Mouse (Mus musculus): Measurements from ENCODE around the gene Dennd5a. TPM values are rescaled to one million over a fixed set of nuclear protein-coding genes. Genes with fewer than 3 reads are reported as not detected.
"Not testable (repeated sequence)": the region's sequence is repeated elsewhere in the genome, so short reads cannot be mapped to it uniquely, and the experiment has no call there.

The Dennd5a gene
- total RNA-seq (2021): 100 to 1,000 TPM; 183 to 190 TPM

DNA sequence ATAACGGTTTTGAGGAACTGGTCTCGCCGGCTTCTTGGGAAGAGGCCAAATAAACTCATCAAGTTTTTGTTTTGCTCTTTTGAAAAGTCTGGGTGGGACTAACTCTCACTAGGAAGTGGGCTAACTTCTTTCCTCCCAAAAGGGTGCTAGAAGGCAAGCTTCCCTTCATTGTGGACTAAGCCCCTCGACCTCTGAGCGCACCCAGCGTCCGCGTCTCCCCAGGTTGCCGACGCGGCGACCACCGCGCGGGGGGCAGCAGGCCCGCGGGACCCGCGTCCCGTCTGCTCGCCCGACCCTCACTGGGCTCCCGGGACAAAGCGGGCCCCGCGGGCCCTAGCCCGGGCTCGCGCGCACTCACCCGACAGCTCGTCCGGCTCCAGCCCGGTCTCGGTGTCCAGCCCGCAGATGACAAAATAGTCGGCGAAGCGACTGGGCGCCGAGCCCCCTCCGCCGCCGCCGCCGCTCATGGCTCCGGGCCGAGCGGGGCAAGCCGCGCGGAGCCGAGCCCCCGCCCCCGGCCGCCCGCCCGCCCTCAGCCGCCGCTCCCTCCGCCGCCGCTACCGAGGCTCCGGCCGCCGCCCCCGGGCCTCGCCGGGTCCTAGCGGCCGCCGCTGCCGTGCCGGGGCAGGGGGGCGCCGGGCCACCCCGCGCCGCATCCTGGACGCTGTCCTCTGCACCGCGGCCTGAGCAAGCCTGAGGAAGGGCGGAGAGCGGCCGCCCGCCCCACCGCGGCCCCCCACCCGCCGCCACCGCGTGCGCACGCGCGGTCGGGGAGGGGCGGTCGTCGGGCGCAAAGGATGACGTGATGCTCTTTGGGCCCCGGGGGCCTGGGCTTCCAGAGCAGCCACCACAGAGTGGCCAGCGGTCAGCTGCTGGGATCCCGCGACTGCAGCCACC is at the start of gene Dennd5a:
TSS of gene Dennd5a (minus strand) at position 755 of the 897 bp plus-strand sequence.
- intact Hi-C loops (cut with DNase I): no loop called here

DNA sequence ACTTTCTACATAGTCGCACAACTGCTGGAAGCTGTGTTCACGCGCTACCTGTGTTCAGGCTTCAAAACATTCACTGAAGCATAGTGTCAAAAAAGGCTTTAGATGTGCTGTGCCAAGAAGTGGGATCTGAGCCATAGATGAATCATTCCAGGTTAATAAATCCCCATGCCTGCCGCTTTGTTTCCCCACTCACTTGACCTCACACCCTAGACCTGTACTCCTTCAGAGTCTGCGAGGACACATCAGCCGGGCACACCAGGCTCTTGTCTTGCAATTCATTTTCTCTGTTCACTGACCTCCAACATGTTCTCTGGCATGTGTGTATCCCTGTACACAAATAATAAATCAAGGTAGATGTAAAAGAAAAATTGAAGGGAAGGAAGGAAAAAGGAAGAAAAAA is 48.8 kb upstream of the Dennd5a start:
- no peak for DNase-seq
- intact Hi-C loops (cut with DNase I): no loop called here

More for the DNA sequence above, at the start of gene Dennd5a:
- DNase-seq: peak; percentile 88 to 89

DNA sequence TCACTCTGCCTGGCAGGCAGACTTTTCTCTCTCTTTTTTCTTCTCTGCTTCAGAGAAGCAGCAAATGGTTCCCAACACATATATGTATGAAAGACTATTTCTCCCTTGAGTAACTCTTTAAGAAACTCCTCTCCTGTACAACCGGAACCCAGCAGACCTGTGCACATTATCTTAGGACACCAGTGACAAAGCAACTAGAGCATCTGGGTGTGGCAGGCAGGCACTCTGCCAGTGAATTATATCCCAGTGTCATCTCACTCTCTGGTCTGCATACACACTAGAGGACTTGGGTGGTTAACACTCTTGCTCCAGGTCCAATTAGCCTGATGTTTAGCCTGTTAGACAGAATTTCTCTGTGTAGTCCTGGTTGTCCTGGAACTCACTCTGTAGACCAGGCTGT is 48.2 kb upstream of the Dennd5a start:
- DNase-seq: no peak
- intact Hi-C loops (cut with DNase I): no loop called here

GRCm38 (mm10) chr7:110006471-110007195 is 46.4 kb upstream of the Dennd5a start:
- DNase-seq: no peak
- intact Hi-C loops (cut with DNase I): no loop called here

DNA sequence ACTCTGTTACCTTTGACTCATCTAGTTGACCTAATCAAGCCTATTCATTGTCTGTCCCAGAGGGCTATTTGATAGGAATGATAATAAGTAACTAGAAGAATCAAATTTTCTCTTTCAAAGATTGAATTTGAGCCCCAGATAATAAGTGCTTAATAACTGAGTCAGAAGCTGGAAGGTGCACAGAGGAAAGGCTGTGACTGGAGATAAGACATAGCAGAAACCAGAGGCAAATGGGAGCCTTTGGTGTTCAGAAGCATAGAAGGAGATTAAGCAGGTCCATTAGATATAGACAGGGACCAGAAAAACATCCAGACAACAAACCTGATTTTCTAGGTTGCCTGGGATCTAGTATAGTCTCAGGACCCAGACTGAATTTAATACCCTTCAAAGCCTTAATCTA is 45.7 kb upstream of the Dennd5a start:
- intact Hi-C loops (cut with DNase I): no loop called here
- no peak for DNase-seq

DNA sequence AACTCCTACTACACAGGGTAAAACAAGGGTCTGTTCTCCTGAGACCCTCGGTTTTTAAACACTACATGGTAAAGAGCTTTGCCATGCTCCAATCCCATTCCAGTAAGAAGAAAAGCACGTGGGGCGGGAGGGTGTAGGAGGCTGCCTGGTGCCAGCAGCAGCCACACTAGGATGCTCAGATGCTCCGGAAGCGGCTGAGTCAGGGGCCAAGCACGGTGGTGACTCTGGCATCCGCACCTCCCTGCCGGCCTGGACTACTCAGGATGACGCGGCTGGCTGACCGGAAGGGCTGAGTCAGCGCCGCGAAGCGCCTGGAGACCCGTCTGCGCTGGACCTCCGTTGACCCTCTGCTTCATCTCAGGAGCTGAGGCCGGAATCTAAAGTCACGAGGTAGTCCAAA is 42.7 kb upstream of the Dennd5a start:
- intact Hi-C loops (cut with DNase I): no loop called here

DNA sequence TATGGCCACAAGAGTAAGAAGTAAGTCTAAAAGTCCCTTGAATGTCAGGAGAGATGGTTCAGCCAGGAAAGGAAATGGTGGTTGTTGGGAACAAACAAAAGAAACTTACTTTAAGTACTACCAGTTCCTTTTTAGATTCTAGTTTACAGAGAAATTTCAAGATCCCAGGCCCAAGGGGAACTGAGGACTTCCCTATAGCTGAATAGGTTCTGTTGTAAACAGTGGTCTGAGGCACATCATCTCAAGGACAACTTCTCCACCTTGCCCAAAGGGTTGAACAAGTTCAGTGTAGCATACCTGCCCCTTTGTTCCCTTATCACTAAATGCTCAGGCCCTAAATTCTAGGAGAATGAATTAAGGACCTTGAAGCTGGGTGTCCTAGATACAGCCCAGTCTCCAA is 41.8 kb upstream of the Dennd5a start:
- intact Hi-C loops (cut with DNase I): no loop called here
- DNase-seq: no peak

More for the DNA sequence above, 42.7 kb upstream of the Dennd5a start:
- peak; percentile 60 to 66 for DNase-seq

GRCm38 (mm10) chr7:109998388-109998787 is 38.1 kb upstream of the Dennd5a start:
- intact Hi-C loops (cut with DNase I): no loop called here

DNA sequence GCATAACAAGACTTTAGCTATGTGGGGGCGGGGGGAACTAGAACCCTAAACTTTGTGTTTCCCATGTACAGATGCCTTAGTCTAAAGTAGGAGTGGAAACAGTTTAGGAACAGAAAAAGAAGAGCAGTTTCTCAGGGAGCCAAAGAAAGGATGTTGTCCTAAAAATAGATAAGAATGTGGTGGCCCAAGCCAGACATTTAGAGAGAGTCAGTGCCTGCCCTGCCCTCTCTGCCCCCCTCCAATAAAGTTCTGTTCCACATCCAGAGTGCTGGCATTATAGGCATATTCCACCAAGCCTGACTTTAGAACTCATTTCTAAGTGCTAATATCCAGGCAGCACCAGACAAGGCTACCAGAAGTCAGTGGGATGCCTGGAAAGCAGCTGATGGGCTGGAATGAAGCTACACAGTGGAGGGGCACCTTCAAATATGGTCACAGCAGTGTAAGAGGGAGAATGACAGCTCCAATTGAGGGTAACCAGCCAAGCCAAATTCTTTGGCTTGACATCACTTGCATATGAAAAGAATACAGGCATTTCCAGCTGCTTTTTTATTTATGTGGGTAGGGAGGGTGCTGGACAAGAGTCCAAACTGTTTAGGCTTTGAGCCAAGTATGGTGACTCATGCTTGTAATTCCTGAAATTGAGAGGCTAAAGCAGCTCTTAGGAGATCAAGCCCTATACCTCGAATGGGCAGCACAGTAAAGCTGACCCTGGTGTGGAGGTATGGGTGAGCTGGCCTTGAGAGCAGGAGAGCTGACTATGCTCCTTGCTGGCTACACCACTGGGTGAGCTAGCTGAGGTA is 33.1 kb upstream of the Dennd5a start:
- peak; percentile 82 to 84 for DNase-seq
- intact Hi-C loops (cut with DNase I): loop anchor here (2.0 kb wide), 1 partner anchor 25 kb away; the partner anchor contains the start of gene Ipo7

More at GRCm38 (mm10) chr7:109998388-109998787, 38.1 kb upstream of the Dennd5a start:
- DNase-seq: no peak

GRCm38 (mm10) chr7:109991286-109991685 is 31.0 kb upstream of the Dennd5a start:
- intact Hi-C loops (cut with DNase I): no loop called here
- no peak for DNase-seq

DNA sequence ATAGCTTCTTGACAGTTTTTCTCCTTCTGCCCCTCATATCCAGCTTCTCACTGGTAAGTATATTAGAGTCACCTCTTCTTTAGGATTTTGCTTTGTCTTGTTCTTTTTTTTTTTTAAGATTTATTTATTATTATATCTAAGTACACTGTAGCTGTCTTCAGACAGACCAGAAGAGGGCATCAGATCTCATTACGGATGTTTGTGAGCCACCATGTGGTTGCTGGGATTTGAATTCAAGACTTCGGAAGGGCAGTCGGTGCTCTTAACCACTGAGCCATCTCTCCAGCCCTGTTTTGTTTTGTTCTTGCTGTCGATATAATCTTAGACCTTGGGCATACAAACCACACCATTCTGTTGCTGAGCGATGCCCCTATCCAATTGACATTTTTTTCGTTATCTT is 26.5 kb upstream of the Dennd5a start, which contains the start of gene Tmem41b:
TSS of gene Tmem41b (minus strand) at position 155 of the 400 bp plus-strand sequence.
- intact Hi-C loops (cut with DNase I): loop anchor here (5.0 kb wide), 1 partner anchor 76 kb away; the partner anchor contains the start of gene Zfp143
- DNase-seq: peak; percentile 24 to 34

DNA sequence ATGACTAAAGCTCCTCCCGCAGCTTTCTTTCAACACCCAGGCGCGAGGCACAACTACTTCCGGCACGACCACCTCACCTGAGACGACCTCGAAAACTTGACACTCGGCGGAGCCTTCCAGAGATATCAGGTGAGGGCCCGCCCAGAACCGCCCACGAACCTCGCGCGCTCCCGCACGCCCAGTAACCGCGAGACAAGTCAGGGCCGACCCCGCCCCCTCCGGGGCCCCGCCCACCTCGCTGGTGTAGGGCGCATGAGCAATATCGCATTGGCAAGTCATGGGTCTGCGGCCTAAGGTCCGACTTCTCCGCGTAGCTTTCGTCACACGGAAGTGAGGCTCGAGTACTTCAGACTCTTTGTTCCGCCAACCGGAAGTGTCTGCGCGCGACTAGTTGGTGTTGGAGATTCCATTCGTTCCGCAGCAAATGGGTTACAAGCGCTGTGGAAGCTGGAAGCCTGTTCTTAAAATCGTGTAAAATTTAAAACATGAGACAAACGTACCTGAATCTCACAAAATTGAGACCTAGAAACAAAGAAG is 25.9 kb upstream of the Dennd5a start:
- intact Hi-C loops (cut with DNase I): loop anchor here (5.0 kb wide), 1 partner anchor 76 kb away; the partner anchor contains the start of gene Zfp143
- peak; percentile 100 for DNase-seq

DNA sequence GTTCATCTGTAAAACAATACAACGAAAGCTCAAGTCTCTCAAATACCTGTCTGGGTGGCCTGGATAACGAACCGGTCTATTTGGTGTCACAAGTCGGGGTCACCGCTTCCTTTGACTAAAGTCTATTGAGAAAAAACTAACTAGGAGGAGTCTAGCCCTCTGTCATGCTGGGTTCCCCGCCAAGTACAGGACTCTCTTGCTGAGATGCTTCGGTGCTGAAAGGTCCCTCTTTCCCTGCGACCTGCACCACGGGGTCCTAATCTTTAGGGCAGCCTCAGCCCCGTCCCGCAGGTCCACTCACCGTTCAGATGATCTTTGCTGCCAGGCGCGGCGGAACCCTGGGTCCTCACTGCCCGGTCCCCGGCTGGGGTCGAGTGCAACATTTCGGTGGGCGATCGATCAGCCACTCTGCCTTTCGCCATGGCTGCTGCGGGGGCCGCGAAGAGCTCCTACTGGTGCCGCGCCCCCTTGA is 25.4 kb upstream of the Dennd5a start:
- intact Hi-C loops (cut with DNase I): loop anchor here (5.0 kb wide), 1 partner anchor 77 kb away; the partner anchor contains the start of gene Zfp143
- no peak for DNase-seq

GRCm38 (mm10) chr7:109984608-109985007 is 24.3 kb upstream of the Dennd5a start:
- DNase-seq: not testable (repeated sequence)
- intact Hi-C loops (cut with DNase I): loop anchor here (5.0 kb wide), 1 partner anchor 78 kb away; the partner anchor contains the start of gene Zfp143

GRCm38 (mm10) chr7:109977131-109977530 is 16.9 kb upstream of the Dennd5a start:
- intact Hi-C loops (cut with DNase I): loop anchor here (5.0 kb wide), 2 partner anchors 65 to 80 kb away; no protein-coding TSS in a partner anchor
- DNase-seq: peak in 1 of 2 experiments; percentile 54

DNA sequence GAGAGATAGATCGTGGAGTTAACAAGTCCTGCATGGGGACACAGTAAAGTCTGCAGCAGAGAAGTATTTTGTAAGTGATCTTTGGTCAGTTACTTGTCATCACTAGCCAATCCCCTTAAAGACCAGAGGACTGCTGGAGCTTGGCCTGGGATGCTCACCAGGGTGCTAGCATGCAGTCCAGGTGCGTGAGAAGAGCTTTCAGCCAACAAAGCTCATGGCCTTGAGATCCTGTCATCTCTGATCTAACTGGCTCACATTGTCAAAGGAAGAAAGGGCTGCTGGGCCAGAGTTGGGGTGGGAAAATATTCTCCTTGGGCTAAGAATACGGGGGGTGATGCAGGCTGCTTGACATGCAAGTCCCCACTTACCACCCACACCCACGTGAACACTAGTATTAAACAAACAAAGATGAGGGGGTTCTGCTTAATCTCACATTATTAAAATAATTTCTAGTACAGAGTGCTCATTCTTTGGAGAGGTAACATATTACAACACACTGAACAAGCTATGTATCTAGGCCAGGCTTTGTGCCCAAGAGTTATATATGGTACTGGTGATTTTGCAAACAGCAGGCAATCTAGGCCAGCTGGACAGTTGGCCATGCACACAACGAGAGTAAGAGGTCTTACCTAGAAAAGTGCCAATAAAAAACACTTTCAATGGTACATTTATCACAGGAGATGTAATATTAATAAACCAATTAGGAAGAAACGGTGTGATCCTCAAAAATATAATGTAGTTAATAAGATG is 15.9 kb upstream of the Dennd5a start:
- intact Hi-C loops (cut with DNase I): loop anchor here (5.0 kb wide), 2 partner anchors 66 to 81 kb away; no protein-coding TSS in a partner anchor
- DNase-seq: no peak

GRCm38 (mm10) chr7:109969542-109969941 is 9.3 kb upstream of the Dennd5a start:
- intact Hi-C loops (cut with DNase I): loop anchor here (5.0 kb wide), 1 partner anchor 193 kb away; no protein-coding TSS in a partner anchor
- no peak for DNase-seq

DNA sequence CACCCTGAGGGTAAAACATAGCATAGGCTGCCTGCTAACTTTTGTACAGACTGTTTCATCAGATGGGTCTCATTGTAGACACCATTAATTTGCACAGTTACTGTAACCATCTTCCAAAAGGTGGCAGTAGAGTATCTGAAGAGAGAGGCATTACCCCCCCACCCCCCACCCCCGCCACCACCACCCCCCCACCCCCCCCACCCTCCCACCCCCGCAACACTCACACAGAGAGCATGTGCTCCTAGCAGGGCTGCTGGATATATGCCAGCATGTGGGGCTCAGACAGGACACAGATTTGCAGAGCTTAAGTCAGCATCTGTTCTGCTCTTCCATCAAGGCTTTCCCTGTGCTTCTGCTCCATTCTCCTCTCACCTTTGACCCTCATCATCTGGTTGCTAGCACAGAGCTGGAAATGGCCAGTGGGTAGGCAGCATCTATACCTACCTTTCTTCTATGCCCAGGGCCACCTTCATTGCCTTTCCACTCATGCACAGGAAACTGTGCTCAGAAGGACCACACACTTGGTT is 8.7 kb upstream of the Dennd5a start:
- intact Hi-C loops (cut with DNase I): loop anchor here (5.0 kb wide), 1 partner anchor 193 kb away; no protein-coding TSS in a partner anchor
- peak; percentile 56 to 73 for DNase-seq
